Mouse (Mus musculus): Measurements from ENCODE around the gene Arl4d. TPM values are rescaled to one million over a fixed set of nuclear protein-coding genes. Genes with fewer than 3 reads are reported as not detected.

Arl4d gene
- total RNA-seq, 2 experiments from 2014 or later = 16.8 to 32.1 TPM

DNA sequence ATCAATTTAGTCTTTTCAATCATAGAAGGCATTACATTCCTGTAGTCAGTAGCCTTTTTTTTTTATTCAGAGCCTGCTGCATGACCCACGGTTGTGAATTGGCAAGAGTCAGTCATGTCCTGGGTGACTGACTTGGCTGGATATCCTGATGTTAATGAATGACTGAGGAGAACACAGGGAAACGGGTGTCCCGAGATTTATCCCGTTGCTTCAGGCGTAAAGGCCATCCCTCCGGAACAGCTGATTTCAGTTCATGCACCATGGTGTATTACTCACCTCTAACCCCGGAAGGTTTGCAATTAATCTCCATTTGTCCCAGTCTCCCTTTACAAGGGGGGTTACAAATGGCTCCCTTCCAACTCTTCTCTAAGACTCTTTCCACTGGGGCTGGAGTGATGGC, 48.7 kb downstream of the Arl4d start:
- no peak for DNase-seq (ENCODE audit: low spot score in 2 of 2)

Other genes with a start within 250 kb of the Arl4d start
- gene Aarsd1, start 247.9 kb upstream of the Arl4d start, total RNA-seq (2021) = 10 to 100 TPM; 45.9 to 51.1 TPM
- 1 to 10 TPM; 6.3 to 6.4 TPM for gene Gm27029, start 240.7 kb upstream of the Arl4d start, total RNA-seq (2021)
- 10 to 100 TPM; 36.5 to 36.8 TPM for gene Rundc1, start 240.5 kb upstream of the Arl4d start, total RNA-seq (2021)
- gene Ptges3l, start 240.2 kb upstream of the Arl4d start, total RNA-seq (2021) = 1 to 10 TPM in 1 of 2 experiments, under 1 TPM in 1; 0.99 to 2.0 TPM
- 10 to 100 TPM; 40.7 to 42.5 TPM for gene Rpl27, start 223.2 kb upstream of the Arl4d start, total RNA-seq (2021)
- 1 to 10 TPM; 2.4 to 2.7 TPM for gene Ifi35, start 217.1 kb upstream of the Arl4d start, total RNA-seq (2021)
- gene Rnd2, start 200.5 kb upstream of the Arl4d start, total RNA-seq (2021) = 100 to 1,000 TPM; 111 to 120 TPM
- gene Vat1, start 199.3 kb upstream of the Arl4d start, total RNA-seq (2021) = 10 to 100 TPM; 32.1 to 33.8 TPM
- 1 to 10 TPM in 1 of 2 experiments, under 1 TPM in 1; 0.56 to 1.0 TPM for gene Brca1, start 113.6 kb upstream of the Arl4d start, total RNA-seq (2021)
- 100 to 1,000 TPM; 134 to 138 TPM for gene Nbr1, start 113.4 kb upstream of the Arl4d start, total RNA-seq (2021)
- gene Tmem106a, start 83.3 kb upstream of the Arl4d start, total RNA-seq (2021) = 1 to 10 TPM; 1.2 to 2.0 TPM
- gene Gm11634, start 66.3 kb upstream of the Arl4d start, total RNA-seq (2021) = not detected
- gene Rdm1, start 38.3 kb upstream of the Arl4d start, total RNA-seq (2021) = 10 to 100 TPM; 12.0 to 15.0 TPM
- gene Dhx8, start 67.4 kb downstream of the Arl4d start, total RNA-seq (2021) = 10 to 100 TPM; 35.2 to 35.9 TPM
- gene Etv4, start 119.8 kb downstream of the Arl4d start, total RNA-seq (2021) = 10 to 100 TPM in 1 of 2 experiments, 1 to 10 TPM in 1; 9.0 to 10.6 TPM
- under 1 TPM; 0.64 to 0.86 TPM for gene Meox1, start 228.8 kb downstream of the Arl4d start, total RNA-seq (2021)